33 mouse cellular contexts compared by ENCODE assay signal in the genomic region with DNA sequence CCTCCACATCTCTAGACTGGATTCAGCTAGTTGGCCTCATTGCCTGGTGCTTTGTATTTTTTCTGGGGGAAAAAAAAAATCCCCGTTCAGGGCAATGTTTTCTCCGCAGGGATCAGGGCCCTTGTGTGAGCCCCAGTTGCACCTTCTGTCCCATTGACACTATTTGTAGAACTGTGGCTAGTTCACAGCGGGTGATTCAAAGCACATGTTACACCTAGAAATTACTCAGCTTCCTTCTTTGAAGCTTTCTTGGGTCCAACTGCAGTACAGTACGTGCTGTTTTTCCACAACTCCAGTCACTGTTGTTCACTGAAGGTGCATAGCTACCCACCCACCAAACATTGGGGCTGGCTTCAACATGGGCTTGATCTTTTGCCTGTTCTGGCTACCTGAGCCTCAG. TPM values are rescaled to one million over a fixed set of nuclear protein-coding genes. Genes with fewer than 3 reads are reported as not detected.
"Had no signal": no experiment of that assay in that cellular context is flagged by ENCODE, and none has a peak within 500 bp of the region (broad histone marks: within the 10 kb centered on the region; RNA-seq: fewer than 3 reads in every experiment).

No protein-coding gene starts in this region.

- H3K4me3 ChIP-seq: gastrocnemius, adult 2 months; heart, embryonic 10.5 days; heart, embryonic 12.5 days; hindbrain, embryonic 10.5 days; hindbrain, embryonic 12.5 days; intestine, embryonic 15.5 days; kidney, embryonic 15.5 days; limb, embryonic 10.5 days; limb, embryonic 12.5 days; liver, embryonic 13.5 days; liver, embryonic 15.5 days had no signal

- H3K4me2 ChIP-seq: heart, embryonic 12.5 days; hindbrain, embryonic 12.5 days; hindbrain, embryonic 14.5 days; intestine, embryonic 15.5 days; kidney, embryonic 15.5 days; limb, embryonic 12.5 days; liver, embryonic 11.5 days; liver, embryonic 13.5 days; liver, embryonic 15.5 days had no signal

- H3K27ac ChIP-seq: gastrocnemius, adult 2 months; heart, embryonic 10.5 days; hindbrain, embryonic 10.5 days; hindbrain, embryonic 12.5 days; hindbrain, embryonic 14.5 days; intestine, embryonic 15.5 days; kidney, embryonic 15.5 days; kidney, postnatal 0 days; limb, embryonic 10.5 days; limb, embryonic 12.5 days; liver, embryonic 13.5 days; liver, embryonic 15.5 days had no signal

- H3K4me1 ChIP-seq: hindbrain, embryonic 12.5 days; limb, embryonic 12.5 days; liver, embryonic 13.5 days; liver, embryonic 15.5 days had no signal

- H3K27me3 ChIP-seq: heart, embryonic 12.5 days; hindbrain, embryonic 12.5 days; intestine, embryonic 15.5 days; kidney, embryonic 15.5 days; limb, embryonic 12.5 days; liver, embryonic 13.5 days; liver, embryonic 15.5 days had no signal

- H3K36me3 ChIP-seq: heart, embryonic 10.5 days; heart, embryonic 12.5 days; hindbrain, embryonic 10.5 days; hindbrain, embryonic 12.5 days; intestine, embryonic 15.5 days; kidney, embryonic 15.5 days; limb, embryonic 10.5 days; limb, embryonic 12.5 days; liver, embryonic 13.5 days; liver, embryonic 15.5 days had no signal

- H3K9ac ChIP-seq: heart, embryonic 12.5 days; hindbrain, embryonic 12.5 days; hindbrain, embryonic 14.5 days; intestine, embryonic 15.5 days; kidney, embryonic 15.5 days; limb, embryonic 12.5 days; liver, embryonic 13.5 days; liver, embryonic 15.5 days; liver, postnatal 0 days had no signal

- DNase-seq: gastrocnemius, adult 2 months; gastrocnemius, postnatal 10 days; gastrocnemius, postnatal 25 days; heart, postnatal 10 days; heart, postnatal 4 days; kidney, adult 18-20 months; kidney, adult 8-10 months; kidney, postnatal 14 days; kidney, postnatal 36 days; layer of hippocampus, adult 9-11 months; layer of hippocampus, postnatal 36 days; liver; liver, embryonic 13.5 days; liver, postnatal 0 days had no signal

- H3K9me3 ChIP-seq: heart, embryonic 10.5 days; heart, embryonic 12.5 days; hindbrain, embryonic 10.5 days; hindbrain, embryonic 12.5 days; intestine, embryonic 15.5 days; kidney, embryonic 15.5 days; limb, embryonic 10.5 days; limb, embryonic 12.5 days; liver, embryonic 13.5 days; liver, embryonic 15.5 days had no signal

RNA-seq across cellular contexts. Expression of a gene that starts 9.1 kb away (rescaled TPM):
- total RNA-seq: gastrocnemius, adult 2 months; gastrocnemius, postnatal 10 days; gastrocnemius, postnatal 25 days; gastrocnemius, postnatal 4 days; granulocyte monocyte progenitor cell, adult 5-6 weeks; heart, adult 8-10 months; heart, postnatal 10 days; heart, postnatal 25 days had no signal
- polyA plus RNA-seq: inflammation-experienced regulatory T-cells, adult 6 months; intestine, postnatal 0 days; large intestine, adult 2 months; liver, embryonic 11.5 days; liver, embryonic 13.5 days; liver, embryonic 15.5 days; liver, postnatal 0 days had no signal
